Comparison of ENCODE assay signal across 22 mouse cellular contexts in genomic region chr3:53552691-53553090, GRCm38 (mm10).
"Had no signal": no experiment of that assay in that cellular context is flagged by ENCODE, and none has a peak within 500 bp of the region (broad histone marks: within the 10 kb centered on the region; RNA-seq: fewer than 3 reads in every experiment).

No protein-coding gene starts in this region.

- H3K9me3 ChIP-seq: heart, embryonic 10.5 days; heart, embryonic 12.5 days; hindbrain, embryonic 13.5 days; hindbrain, embryonic 15.5 days; limb, embryonic 10.5 days; limb, embryonic 12.5 days; liver, embryonic 13.5 days had no signal

- ATAC-seq: forebrain, postnatal 0 days; hindbrain, postnatal 0 days; intestine, embryonic 16.5 days had no signal

- H3K27me3 ChIP-seq: heart, embryonic 12.5 days; hindbrain, embryonic 13.5 days; hindbrain, embryonic 15.5 days; limb, embryonic 12.5 days; liver, embryonic 13.5 days had no signal

- H3K4me1 ChIP-seq: hindbrain, embryonic 13.5 days; liver, embryonic 13.5 days had no signal

- H3K36me3 ChIP-seq: hindbrain, embryonic 13.5 days; hindbrain, embryonic 15.5 days; limb, embryonic 10.5 days; limb, embryonic 12.5 days; liver, embryonic 13.5 days had no signal

- H3K27ac ChIP-seq: heart, embryonic 10.5 days; hindbrain, embryonic 13.5 days; hindbrain, embryonic 15.5 days; hindbrain, postnatal 0 days; kidney, postnatal 0 days; left cerebral cortex, adult 2 months; limb, embryonic 10.5 days; limb, embryonic 12.5 days; liver, embryonic 13.5 days had no signal

- H3K4me3 ChIP-seq: heart, embryonic 10.5 days; heart, embryonic 12.5 days; hindbrain, embryonic 13.5 days; hindbrain, embryonic 15.5 days; left cerebral cortex, adult 2 months; limb, embryonic 10.5 days; limb, embryonic 12.5 days; liver, embryonic 13.5 days had no signal

- DNase-seq: forebrain, postnatal 0 days; gastrocnemius, postnatal 14 days; gastrocnemius, postnatal 36 days; heart, adult 18-20 months; heart, postnatal 10 days; heart, postnatal 36 days; kidney, adult 11 months; kidney, adult 2 months; kidney, postnatal 14 days; liver; liver, embryonic 13.5 days had no signal

- H3K4me2 ChIP-seq: heart, embryonic 12.5 days; hindbrain, embryonic 13.5 days; hindbrain, embryonic 15.5 days; limb, embryonic 12.5 days; liver, embryonic 11.5 days; liver, embryonic 13.5 days had no signal

- H3K9ac ChIP-seq: forebrain, postnatal 0 days; heart, embryonic 12.5 days; hindbrain, embryonic 13.5 days; hindbrain, embryonic 15.5 days; limb, embryonic 12.5 days; liver, embryonic 13.5 days had no signal
